Mouse (Mus musculus) C2C12 (cell line): ENCODE data around the gene Mrpl16. TPM values are rescaled to one million over a fixed set of nuclear protein-coding genes. Genes with fewer than 3 reads are reported as not detected.

Experiments used
- H3K27me3 ChIP-seq: one replicate; pipeline ENCODE4 v1.6.1; 2011; ENCODE audit not compliant: control insufficient read depth, insufficient read depth, insufficient read length
- H3K36me3 ChIP-seq: one replicate; pipeline ENCODE4 v1.6.1; 2011; ENCODE audit not compliant: control insufficient read depth, insufficient read depth
- H3K4me3 ChIP-seq: one replicate; pipeline ENCODE4 v1.5.1; 2011; ENCODE audit warnings: mild to moderate bottlenecking, control low read depth; ENCODE audit not compliant: poor library complexity, insufficient read depth, severe bottlenecking
- H3K79me2 ChIP-seq: one replicate; pipeline ENCODE4 v1.6.1; 2011; ENCODE audit not compliant: control insufficient read depth, insufficient read depth
- H3K79me3 ChIP-seq: one replicate; pipeline ENCODE4 v1.6.1; 2011; ENCODE audit warnings: low read depth, control low read depth
- H3ac ChIP-seq: one replicate; pipeline ENCODE3; 2011; ENCODE audit warnings: low read depth; ENCODE audit not compliant: control insufficient read depth, insufficient read length
- CEBPB ChIP-seq: IDR thresholded peaks from one replicate; pipeline ENCODE4 v1.6.1; 2011; ENCODE audit warnings: low read depth, mild to moderate bottlenecking, control low read depth, moderate library complexity
- CTCF ChIP-seq: IDR thresholded peaks from one replicate; pipeline ENCODE4 v1.5.1; 2011; ENCODE audit not compliant: control insufficient read depth, insufficient read depth, insufficient read length
- FOSL1 ChIP-seq: IDR thresholded peaks from one replicate; pipeline ENCODE4 v1.8.0; 2011; ENCODE audit warnings: mild to moderate bottlenecking, low read length; ENCODE audit not compliant: poor library complexity, insufficient read depth, severe bottlenecking
- MAX ChIP-seq: IDR thresholded peaks from one replicate; pipeline ENCODE4 v1.6.1; 2011; ENCODE audit warnings: mild to moderate bottlenecking, control low read depth
- MYOD1 ChIP-seq: IDR thresholded peaks from one replicate; pipeline ENCODE4 v1.6.1; 2011; ENCODE audit warnings: low read depth; ENCODE audit not compliant: control insufficient read depth, insufficient read length
- MYOG ChIP-seq: IDR thresholded peaks from one replicate; pipeline ENCODE4 v1.6.1; 2011; ENCODE audit not compliant: control insufficient read depth, insufficient read length; ENCODE audit errors: extremely low read depth
- USF1 ChIP-seq: IDR thresholded peaks from one replicate; pipeline ENCODE4 v1.6.1; 2011; ENCODE audit warnings: low read depth, mild to moderate bottlenecking, control low read depth, moderate library complexity
- long read RNA-seq, 2 experiments: library from polyadenylated mRNA; unstranded; transcript quantifications; one replicate each; pipeline ENCODE4 v2.0.0; 2019 to 2020
- polyA plus RNA-seq: library from polyadenylated mRNA; unstranded; fragments of >200 nt; fragmentation: generic; extraction: Trizol; gene quantifications from one replicate; pipeline ENCODE4 v1.2.1, GENCODE M21; 2012; ENCODE audit warnings: missing spikeins

Mrpl16 gene
- polyA plus RNA-seq = 60.5 TPM
- long read RNA-seq, experiment 1, transcript Mrpl16-201 (4 exons, 1,162 nt) = major isoform, 43 of 46 reads
- long read RNA-seq, experiment 1, partial matches to known transcripts = 2 of 46 reads
- long read RNA-seq, experiment 1, other reads (novel, unspliced or antisense) = 1 of 46 reads
- long read RNA-seq, experiment 2, transcript Mrpl16-201 (4 exons, 1,162 nt) = major isoform, 51 of 52 reads
- long read RNA-seq, experiment 2, partial matches to known transcripts = 1 of 52 reads
- long read RNA-seq, experiment 2, other reads (novel, unspliced or antisense) = 0 of 52 reads

GRCm38 (mm10) chr19:11770205-11770892, at the start of gene Mrpl16:
TSS of gene Mrpl16 (plus strand) at chr19:11770391.
- Histone ChIP-seq H3K27me3 (no peaks in the 10 kb centered on the region), H3K79me3 (peaks cover 7% of the 10 kb centered on the region), H3K79me2 (peaks cover 22% of the 10 kb centered on the region), H3K36me3 (peaks cover 29% of the 10 kb centered on the region), H3K4me3 (peak within 1 kb of the TSS; percentile 56), H3ac (peak within 1 kb of the TSS; percentile 50)
- TF ChIP-seq MAX = peak; percentile 92
- no peak for TF ChIP-seq CEBPB
- TF ChIP-seq USF1 = no peak

GRCm38 (mm10) chr19:11723870-11724269, 46.3 kb upstream of the Mrpl16 start:
- no peak overlapping the region for H3K4me3 ChIP-seq
- H3K79me3 ChIP-seq = no peaks in the 10 kb centered on the region

GRCm38 (mm10) chr19:11724275-11724674, 45.9 kb upstream of the Mrpl16 start:
- Histone ChIP-seq H3K27me3 (no peaks in the 10 kb centered on the region), H3K79me3 (no peaks in the 10 kb centered on the region), H3K36me3 (no peaks in the 10 kb centered on the region), H3ac (no peak overlapping the region), H3K4me3 (no peak overlapping the region), H3K79me2 (no peaks in the 10 kb centered on the region)
- TF ChIP-seq MAX (no peak), MYOD1 (no peak)

More at GRCm38 (mm10) chr19:11723870-11724269, 46.3 kb upstream of the Mrpl16 start:
- no peak overlapping the region for H3ac ChIP-seq
- H3K36me3 ChIP-seq = no peaks in the 10 kb centered on the region
- TF ChIP-seq MYOD1 (no peak), USF1 (no peak), MAX (no peak), CEBPB (no peak), CTCF (no peak), FOSL1 (no peak), MYOG (no peak)
- no peaks in the 10 kb centered on the region for H3K27me3 ChIP-seq
- H3K79me2 ChIP-seq = no peaks in the 10 kb centered on the region

GRCm38 (mm10) chr19:11725915-11726314, 44.3 kb upstream of the Mrpl16 start:
- H3K27me3 ChIP-seq = no peaks in the 10 kb centered on the region
- no peak overlapping the region for H3K4me3 ChIP-seq
- no peaks in the 10 kb centered on the region for H3K79me2 ChIP-seq
- no peaks in the 10 kb centered on the region for H3K36me3 ChIP-seq
- no peak overlapping the region for H3ac ChIP-seq
- no peaks in the 10 kb centered on the region for H3K79me3 ChIP-seq
- no peak for TF ChIP-seq CEBPB
- TF ChIP-seq USF1 = no peak
- TF ChIP-seq MYOD1 = no peak
- no peak for TF ChIP-seq MYOG
- TF ChIP-seq FOSL1 = no peak
- TF ChIP-seq CTCF = no peak
- no peak for TF ChIP-seq MAX

- Histone ChIP-seq H3K79me3 (no peaks in the 10 kb centered on the region), H3ac (no peak overlapping the region), H3K36me3 (no peaks in the 10 kb centered on the region), H3K4me3 (no peak overlapping the region), H3K79me2 (no peaks in the 10 kb centered on the region), H3K27me3 (no peaks in the 10 kb centered on the region)
- TF ChIP-seq CEBPB (no peak), FOSL1 (no peak)
Observed at GRCm38 (mm10) chr19:11727304-11727703, 42.9 kb upstream of the Mrpl16 start.

GRCm38 (mm10) chr19:11730278-11730677, 39.9 kb upstream of the Mrpl16 start:
- Histone ChIP-seq H3K4me3 (no peak overlapping the region), H3ac (no peak overlapping the region), H3K79me2 (no peaks in the 10 kb centered on the region), H3K27me3 (no peaks in the 10 kb centered on the region), H3K36me3 (no peaks in the 10 kb centered on the region), H3K79me3 (no peaks in the 10 kb centered on the region)
- TF ChIP-seq FOSL1 = no peak
- no peak for TF ChIP-seq CEBPB
- no peak for TF ChIP-seq MAX
- TF ChIP-seq MYOD1 = no peak
